Mouse (Mus musculus): ENCODE results near the gene Zbtb4.
"Not testable (repeated sequence)": the region's sequence is repeated elsewhere in the genome, so short reads cannot be mapped to it uniquely, and the experiment has no call there.

The Zbtb4 gene

DNA sequence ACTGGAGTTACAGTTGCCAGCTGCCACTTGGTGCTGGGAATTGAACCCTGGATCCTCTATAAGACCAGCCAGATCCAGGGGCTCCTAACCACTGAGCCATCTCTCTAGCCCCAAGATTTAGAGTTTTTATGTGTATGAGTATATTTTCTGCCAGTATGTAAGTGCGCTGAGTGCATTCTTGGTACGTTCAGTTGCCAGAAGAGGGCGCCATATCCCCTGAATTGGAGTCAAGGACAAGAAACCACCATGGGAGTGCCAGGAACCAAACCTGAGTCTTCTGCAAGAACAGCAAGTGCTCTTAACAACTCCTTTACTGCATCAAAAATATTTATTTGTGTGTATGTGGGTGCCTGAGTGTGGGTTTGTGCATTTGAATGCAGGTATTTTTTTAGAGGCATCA lies 36.6 kb upstream of the Zbtb4 start:
- peaks cover 17% of the 10 kb centered on the region for H3K36me3 ChIP-seq (ENCODE audit: insufficient read depth, low read length)
- H3K4me3 ChIP-seq (replicated peaks; ENCODE audit: low read length), result no peak overlapping the region
- H3K9me3 ChIP-seq (ENCODE audit: low read length), result no peaks in the 10 kb centered on the region
- H3K4me1 ChIP-seq (replicated peaks; ENCODE audit: low read depth, low read length), result peaks cover 12% of the 10 kb centered on the region
- H3K27me3 ChIP-seq (ENCODE audit: insufficient read depth, low read length), result no peaks in the 10 kb centered on the region
- TF ChIP-seq CTCF (conservative IDR thresholded peaks at IDR 0.05; ENCODE audit: low read length) (peak; percentile 83), POU5F1 (IDR thresholded peaks at IDR 0.05; ENCODE audit: borderline replicate concordance, low read length) (no peak)

DNA sequence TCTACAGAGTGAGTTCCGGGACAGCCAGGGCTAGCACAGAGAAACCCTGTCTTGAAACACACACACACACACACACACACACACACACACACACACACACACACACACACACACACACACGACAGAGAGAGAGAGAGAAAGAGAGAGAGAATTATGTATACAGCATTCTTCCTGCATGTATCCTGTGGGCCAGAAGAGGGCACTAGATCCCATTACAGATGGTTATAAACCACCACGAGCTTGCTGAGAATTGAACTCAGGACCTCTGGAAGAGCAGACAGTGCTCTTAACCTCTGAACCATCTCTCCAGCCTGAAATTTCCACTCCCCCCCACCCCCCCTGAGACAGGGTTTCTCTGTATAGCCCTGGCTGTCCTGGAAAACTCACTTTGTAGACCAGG lies 34.3 kb upstream of the Zbtb4 start:
- Histone ChIP-seq H3K36me3 (ENCODE audit: insufficient read depth, low read length) (peaks cover 41% of the 10 kb centered on the region), H3K4me1 (replicated peaks; ENCODE audit: low read depth, low read length) (peaks cover 13% of the 10 kb centered on the region)
- TF ChIP-seq CTCF (conservative IDR thresholded peaks at IDR 0.05; ENCODE audit: low read length), result peak; percentile 20; the same call in 1 of the 2 replicates
- not testable (repeated sequence) for H3K27me3 ChIP-seq (ENCODE audit: insufficient read depth, low read length); H3K9me3 ChIP-seq (ENCODE audit: low read length); H3K4me3 ChIP-seq (replicated peaks; ENCODE audit: low read length)

DNA sequence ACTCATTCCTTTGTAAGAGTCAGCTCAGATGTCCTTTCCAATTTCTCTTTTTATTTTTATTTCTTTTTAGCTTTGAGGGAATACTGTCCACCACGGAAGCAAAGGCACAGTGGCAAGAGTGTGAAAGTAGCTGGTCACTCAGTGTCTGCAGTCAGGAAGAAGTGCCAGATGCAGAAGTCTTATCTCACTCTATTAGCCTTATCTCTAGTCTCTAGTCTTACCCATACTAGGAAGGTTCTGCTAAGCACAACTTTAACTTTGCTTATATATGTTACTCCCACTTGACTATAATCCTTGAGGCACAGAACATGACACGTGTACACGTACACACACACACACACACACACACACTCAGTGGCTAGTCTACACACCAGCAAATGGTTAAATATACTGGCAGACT lies 14.1 kb upstream of the Zbtb4 start:
- no peaks in the 10 kb centered on the region for H3K9me3 ChIP-seq (ENCODE audit: low read length)
- H3K4me1 ChIP-seq (replicated peaks; ENCODE audit: low read depth, low read length), result peaks cover 73% of the 10 kb centered on the region
- H3K4me3 ChIP-seq (replicated peaks; ENCODE audit: low read length), result no peak overlapping the region
- peaks cover 81% of the 10 kb centered on the region for H3K36me3 ChIP-seq (ENCODE audit: insufficient read depth, low read length)
- TF ChIP-seq CTCF (conservative IDR thresholded peaks at IDR 0.05; ENCODE audit: low read length) (no peak), POU5F1 (IDR thresholded peaks at IDR 0.05; ENCODE audit: borderline replicate concordance, low read length) (no peak), NANOG (IDR thresholded peaks at IDR 0.05; ENCODE audit: borderline replicate concordance, low read length) (no peak)
- H3K27me3 ChIP-seq (ENCODE audit: insufficient read depth, low read length), result no peaks in the 10 kb centered on the region

DNA sequence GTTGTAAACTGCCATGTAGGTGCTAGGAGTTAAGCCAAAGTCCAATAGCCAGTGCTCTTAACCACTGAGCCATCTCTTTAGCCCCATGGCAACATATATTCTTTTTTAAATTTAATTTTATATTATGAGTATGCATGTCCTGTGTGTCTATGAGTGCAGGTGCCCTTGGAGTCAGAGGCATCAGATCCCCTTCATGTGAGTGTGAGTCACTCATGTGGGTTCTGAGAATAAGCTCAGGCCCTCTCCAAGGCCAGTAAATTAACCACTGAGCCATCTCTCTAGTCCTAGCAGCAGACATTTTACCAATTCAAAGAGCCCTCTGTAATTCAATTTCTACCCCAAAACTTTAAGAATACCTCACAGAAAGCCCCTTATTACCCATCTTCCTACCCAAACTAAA lies 13.0 kb upstream of the Zbtb4 start:
- Histone ChIP-seq H3K36me3 (ENCODE audit: insufficient read depth, low read length) (peaks cover 81% of the 10 kb centered on the region), H3K4me3 (replicated peaks; ENCODE audit: low read length) (no peak overlapping the region), H3K9me3 (ENCODE audit: low read length) (no peaks in the 10 kb centered on the region), H3K4me1 (replicated peaks; ENCODE audit: low read depth, low read length) (peaks cover 81% of the 10 kb centered on the region), H3K27me3 (ENCODE audit: insufficient read depth, low read length) (no peaks in the 10 kb centered on the region)
- TF ChIP-seq CTCF (conservative IDR thresholded peaks at IDR 0.05; ENCODE audit: low read length) (no peak), POU5F1 (IDR thresholded peaks at IDR 0.05; ENCODE audit: borderline replicate concordance, low read length) (no peak), NANOG (IDR thresholded peaks at IDR 0.05; ENCODE audit: borderline replicate concordance, low read length) (no peak)

DNA sequence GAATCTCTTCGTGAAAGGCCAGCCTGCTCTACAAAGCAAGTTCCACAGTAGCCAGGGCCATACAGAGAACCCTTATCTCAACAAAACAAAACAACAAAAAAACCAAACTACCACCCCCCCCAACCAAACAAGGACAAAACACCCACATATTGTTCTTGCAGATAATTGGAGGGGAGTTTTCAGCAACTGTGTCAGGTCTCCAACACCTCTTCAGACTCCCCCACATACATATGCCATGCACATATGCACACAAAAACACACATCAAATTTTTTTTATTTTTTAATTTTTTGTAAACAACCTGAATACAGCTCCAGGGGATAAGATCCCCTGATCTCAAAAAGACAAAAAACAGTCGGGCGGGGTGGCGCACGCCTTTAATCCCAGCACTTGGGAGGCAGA lies 11.5 kb upstream of the Zbtb4 start:
- Histone ChIP-seq H3K27me3 (ENCODE audit: insufficient read depth, low read length) (no peaks in the 10 kb centered on the region), H3K4me1 (replicated peaks; ENCODE audit: low read depth, low read length) (peaks cover 71% of the 10 kb centered on the region), H3K4me3 (replicated peaks; ENCODE audit: low read length) (no peak overlapping the region), H3K9me3 (ENCODE audit: low read length) (no peaks in the 10 kb centered on the region), H3K36me3 (ENCODE audit: insufficient read depth, low read length) (peaks cover 67% of the 10 kb centered on the region)
- TF ChIP-seq POU5F1 (IDR thresholded peaks at IDR 0.05; ENCODE audit: borderline replicate concordance, low read length) (no peak), CTCF (conservative IDR thresholded peaks at IDR 0.05; ENCODE audit: low read length) (no peak), NANOG (IDR thresholded peaks at IDR 0.05; ENCODE audit: borderline replicate concordance, low read length) (no peak)

DNA sequence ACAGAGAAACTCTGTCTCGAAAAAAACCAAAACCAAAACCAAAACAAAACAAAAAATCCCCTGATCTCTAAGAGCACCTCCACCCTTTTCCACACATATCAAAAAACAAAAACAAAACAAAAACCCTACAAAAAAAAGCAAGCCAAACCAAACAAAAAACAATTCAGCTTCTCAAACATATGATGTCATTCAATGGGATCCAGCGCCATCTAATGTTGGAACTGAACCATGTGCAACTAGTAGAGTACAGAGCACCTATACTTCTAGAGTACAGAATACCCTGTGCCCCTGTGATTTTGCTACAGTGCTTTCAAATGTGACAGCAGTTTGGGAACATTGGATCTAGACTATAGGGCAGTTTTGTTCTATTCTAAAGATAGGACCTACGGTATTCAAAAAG lies 11.0 kb upstream of the Zbtb4 start:
- Histone ChIP-seq H3K4me3 (replicated peaks; ENCODE audit: low read length) (peak overlapping the region; percentile 35; the same call in 1 of the 2 replicates), H3K36me3 (ENCODE audit: insufficient read depth, low read length) (peaks cover 62% of the 10 kb centered on the region), H3K4me1 (replicated peaks; ENCODE audit: low read depth, low read length) (peaks cover 71% of the 10 kb centered on the region), H3K9me3 (ENCODE audit: low read length) (no peaks in the 10 kb centered on the region), H3K27me3 (ENCODE audit: insufficient read depth, low read length) (no peaks in the 10 kb centered on the region)
- TF ChIP-seq CTCF (conservative IDR thresholded peaks at IDR 0.05; ENCODE audit: low read length) (peak; percentile 32), NANOG (IDR thresholded peaks at IDR 0.05; ENCODE audit: borderline replicate concordance, low read length) (no peak), POU5F1 (IDR thresholded peaks at IDR 0.05; ENCODE audit: borderline replicate concordance, low read length) (no peak)

DNA sequence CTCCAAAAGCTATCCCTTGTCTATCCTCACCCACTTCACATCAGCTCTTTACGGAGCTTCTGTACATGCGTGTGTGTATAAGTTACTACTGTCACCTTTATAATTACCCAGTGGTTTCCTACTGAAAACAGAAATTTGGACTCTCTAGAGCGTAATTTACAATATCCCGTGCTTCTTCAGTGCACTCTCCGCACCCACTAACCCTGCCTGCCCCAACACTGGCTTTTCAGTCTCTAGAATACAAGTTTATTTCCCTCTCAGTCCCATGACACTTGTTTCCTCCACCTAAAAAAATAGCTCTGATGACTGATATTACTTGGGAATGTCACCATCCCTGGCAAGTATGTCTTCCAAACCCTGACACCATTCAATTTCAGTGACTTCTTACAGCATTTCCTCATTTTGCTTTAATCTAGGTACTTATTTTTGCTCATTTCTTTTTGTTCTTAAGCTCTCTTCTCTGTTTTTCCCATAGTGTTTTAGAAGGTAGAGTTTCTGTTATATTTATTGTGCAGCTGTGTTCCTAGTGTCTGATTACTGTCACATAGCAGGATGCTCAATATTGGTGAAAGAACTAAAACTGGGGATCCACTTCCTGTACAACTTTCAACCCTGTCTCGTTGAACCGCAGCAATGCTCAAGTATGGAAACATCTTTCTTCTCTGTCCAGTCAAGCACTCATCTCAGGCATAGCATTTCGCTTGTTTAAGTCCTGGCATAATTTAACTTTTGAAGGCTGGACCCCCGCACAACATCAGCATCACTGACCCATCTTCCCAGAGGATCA lies 8.2 kb upstream of the Zbtb4 start:
- Histone ChIP-seq H3K4me3 (replicated peaks; ENCODE audit: low read length) (peak overlapping the region; percentile 88), H3K27me3 (ENCODE audit: insufficient read depth, low read length) (no peaks in the 10 kb centered on the region), H3K4me1 (replicated peaks; ENCODE audit: low read depth, low read length) (peaks cover 76% of the 10 kb centered on the region), H3K9me3 (ENCODE audit: low read length) (no peaks in the 10 kb centered on the region), H3K36me3 (ENCODE audit: insufficient read depth, low read length) (peaks cover 39% of the 10 kb centered on the region)
- no peak for TF ChIP-seq NANOG (IDR thresholded peaks at IDR 0.05; ENCODE audit: borderline replicate concordance, low read length)
- TF ChIP-seq POU5F1 (IDR thresholded peaks at IDR 0.05; ENCODE audit: borderline replicate concordance, low read length), result no peak
- no peak for TF ChIP-seq CTCF (conservative IDR thresholded peaks at IDR 0.05; ENCODE audit: low read length)

DNA sequence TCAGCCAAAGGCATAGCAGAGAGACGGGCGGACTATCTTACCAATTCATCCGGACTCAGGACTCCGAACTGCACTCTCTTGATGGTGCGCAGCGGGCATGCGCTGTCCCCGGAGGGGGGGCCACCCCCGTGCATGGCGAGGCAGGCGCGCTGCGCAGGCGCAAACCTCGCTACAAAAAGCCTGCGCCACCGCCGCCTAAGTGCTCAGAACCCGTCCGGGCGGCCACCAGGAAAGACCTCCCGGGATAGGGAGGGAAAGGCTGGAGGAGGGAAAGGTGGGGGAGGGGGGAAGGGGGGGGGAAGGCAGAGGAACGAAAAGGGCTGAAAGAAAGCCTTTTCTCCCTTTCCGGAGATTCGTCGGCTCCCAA lies 7.6 kb upstream of the Zbtb4 start:
- Histone ChIP-seq H3K36me3 (ENCODE audit: insufficient read depth, low read length) (peaks cover 33% of the 10 kb centered on the region), H3K9me3 (ENCODE audit: low read length) (no peaks in the 10 kb centered on the region), H3K27me3 (ENCODE audit: insufficient read depth, low read length) (no peaks in the 10 kb centered on the region), H3K4me3 (replicated peaks; ENCODE audit: low read length) (peak overlapping the region; percentile 88), H3K4me1 (replicated peaks; ENCODE audit: low read depth, low read length) (peaks cover 70% of the 10 kb centered on the region)
- TF ChIP-seq CTCF (conservative IDR thresholded peaks at IDR 0.05; ENCODE audit: low read length), result no peak
- TF ChIP-seq POU5F1 (IDR thresholded peaks at IDR 0.05; ENCODE audit: borderline replicate concordance, low read length), result no peak
- TF ChIP-seq NANOG (IDR thresholded peaks at IDR 0.05; ENCODE audit: borderline replicate concordance, low read length), result no peak

DNA sequence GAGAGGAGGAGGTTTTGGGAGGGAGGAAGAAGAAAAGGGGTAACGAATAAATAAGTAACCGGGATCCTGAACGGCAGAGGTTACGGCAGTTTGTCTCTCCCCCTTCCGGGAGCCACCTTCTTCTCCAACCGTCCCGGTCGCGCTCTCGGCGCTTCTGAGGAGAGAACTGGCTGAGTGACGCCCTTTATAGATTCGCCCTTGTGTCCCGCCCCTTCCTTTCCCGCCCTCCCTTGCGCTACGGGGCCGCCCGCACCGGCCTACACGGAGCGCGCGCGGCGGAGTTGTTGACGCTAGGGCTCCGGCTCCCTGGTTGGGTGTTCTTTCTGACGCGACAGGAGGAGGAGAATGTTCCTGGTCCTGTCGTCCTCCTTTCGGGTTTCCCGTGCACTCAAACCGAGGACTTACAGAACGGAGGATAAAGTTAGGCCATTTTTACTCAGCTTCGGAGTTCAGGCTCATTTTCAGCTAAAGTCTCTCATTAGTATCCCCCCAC lies 7.2 kb upstream of the Zbtb4 start, which contains the start of gene Polr2a:
TSS of gene Polr2a (minus strand) at position 160 of the 493 bp plus-strand sequence.
- peaks cover 66% of the 10 kb centered on the region for H3K4me1 ChIP-seq (replicated peaks; ENCODE audit: low read depth, low read length)
- peak within 1 kb of the TSS; percentile 88 for H3K4me3 ChIP-seq (replicated peaks; ENCODE audit: low read length)
- no peaks in the 10 kb centered on the region for H3K27me3 ChIP-seq (ENCODE audit: insufficient read depth, low read length)
- peaks cover 30% of the 10 kb centered on the region for H3K36me3 ChIP-seq (ENCODE audit: insufficient read depth, low read length)
- TF ChIP-seq NANOG (IDR thresholded peaks at IDR 0.05; ENCODE audit: borderline replicate concordance, low read length) (no peak), POU5F1 (IDR thresholded peaks at IDR 0.05; ENCODE audit: borderline replicate concordance, low read length) (no peak), CTCF (conservative IDR thresholded peaks at IDR 0.05; ENCODE audit: low read length) (no peak)
- no peaks in the 10 kb centered on the region for H3K9me3 ChIP-seq (ENCODE audit: low read length)
